Mouse (Mus musculus): ENCODE measurements around the gene Imp4. TPM values are rescaled to one million over a fixed set of nuclear protein-coding genes. Genes with fewer than 3 reads are reported as not detected.

Imp4 gene
- 52.3 and 52.9 TPM in 2 replicates for polyA plus RNA-seq (2015; fragmentation: Nextera tagmentation; extraction: Ambion mirVana)

DNA sequence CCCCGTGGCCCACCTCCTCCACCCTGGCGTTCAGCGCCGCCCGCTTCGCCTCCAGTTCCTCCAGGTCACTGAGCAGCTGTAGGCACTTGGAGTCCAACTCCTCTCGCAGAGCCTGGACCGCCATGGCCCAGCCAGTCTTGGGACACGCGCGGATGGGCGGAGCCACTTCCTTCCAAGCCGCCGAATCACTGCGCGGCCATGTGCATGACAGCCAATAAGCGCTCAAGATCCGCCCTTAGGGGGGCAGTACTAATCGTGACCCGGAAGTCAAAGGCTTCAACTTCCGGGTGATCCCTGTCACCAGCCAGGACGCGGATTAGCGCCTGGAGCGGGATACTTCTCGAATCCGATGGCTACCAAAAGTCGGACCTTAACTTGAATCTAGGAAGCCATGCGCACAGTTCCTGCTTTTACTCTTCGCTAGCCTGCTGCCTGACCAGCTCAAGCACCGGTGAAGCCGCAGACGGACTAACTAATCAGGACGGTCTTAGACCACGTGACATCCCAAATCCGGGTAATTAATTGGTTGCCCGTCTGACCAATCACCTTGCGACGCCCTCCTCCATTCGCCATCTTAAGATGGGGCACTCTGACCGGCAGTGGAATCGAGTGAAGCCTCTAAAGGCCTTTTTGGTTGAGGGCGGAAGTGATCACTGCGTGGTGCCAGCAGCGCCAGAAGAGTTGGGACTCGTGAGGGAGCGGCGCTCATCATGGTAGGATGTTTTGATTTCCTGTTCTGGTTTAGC lies at the start of gene Imp4, which contains the start of gene Ccdc115:
Gene Imp4, plus strand, starts transcription at position 637 of the 746 bp plus-strand sequence.
Gene Ccdc115, minus strand, starts transcription at position 458 of the 746 bp plus-strand sequence.
- Histone ChIP-seq H3K4me2 (replicated peaks; ENCODE audit: low read depth) (peak within 1 kb of the TSS; percentile 86), H3K4me1 (replicated peaks; ENCODE audit: control insufficient read depth, insufficient read depth) (0 out of 2 replicates have a peak, but pooled peaks cover 5% of the 10 kb centered on the region), H3K9ac (ENCODE audit: low read length) (peak within 1 kb of the TSS; percentile 70), H3K9me3 (ENCODE audit: control insufficient read depth, low read length) (no peaks in the 10 kb centered on the region), H3K4me3 (ENCODE audit: low read depth, low read length) (peak within 1 kb of the TSS; percentile 73), H3K36me3 (ENCODE audit: control insufficient read depth, insufficient read depth, low read length) (peaks cover 14% of the 10 kb centered on the region), H3K27me3 (ENCODE audit: control insufficient read depth, insufficient read depth, low read length) (no peaks in the 10 kb centered on the region), H3K27ac (replicated peaks) (peak within 1 kb of the TSS; percentile 82)
- ATAC-seq (ENCODE audit: low FRiP score, low TSS enrichment) (peak; percentile 97), DNase-seq (ENCODE audit: low spot score) (peak; percentile 98)
- TF ChIP-seq EP300 (optimal IDR thresholded peaks at IDR 0.05) (no peak), CTCF (IDR thresholded peaks at IDR 0.05; ENCODE audit: low read depth) (peak; percentile 5; the same call in 1 of the 2 replicates)
- under 1% methylated on average over 48 of the region's 48 CpGs for WGBS

- DNase-seq (ENCODE audit: low spot score) (no peak), ATAC-seq (ENCODE audit: low FRiP score, low TSS enrichment) (no peak)
- 83% methylated on average over 4 of the region's 4 CpGs for WGBS
- Histone ChIP-seq H3K27ac (replicated peaks) (no peak overlapping the region), H3K9ac (ENCODE audit: low read length) (no peak overlapping the region), H3K27me3 (ENCODE audit: control insufficient read depth, insufficient read depth, low read length) (no peaks in the 10 kb centered on the region), H3K4me1 (replicated peaks; ENCODE audit: control insufficient read depth, insufficient read depth) (no peaks in the 10 kb centered on the region), H3K4me2 (replicated peaks; ENCODE audit: low read depth) (no peak overlapping the region), H3K4me3 (ENCODE audit: low read depth, low read length) (no peak overlapping the region), H3K36me3 (ENCODE audit: control insufficient read depth, insufficient read depth, low read length) (no peaks in the 10 kb centered on the region), H3K9me3 (ENCODE audit: control insufficient read depth, low read length) (no peaks in the 10 kb centered on the region)
- TF ChIP-seq EP300 (optimal IDR thresholded peaks at IDR 0.05) (no peak), CTCF (IDR thresholded peaks at IDR 0.05; ENCODE audit: low read depth) (no peak)
Observed at GRCm38 (mm10) chr1:34396321-34396720, 43.3 kb upstream of the Imp4 start.

DNA sequence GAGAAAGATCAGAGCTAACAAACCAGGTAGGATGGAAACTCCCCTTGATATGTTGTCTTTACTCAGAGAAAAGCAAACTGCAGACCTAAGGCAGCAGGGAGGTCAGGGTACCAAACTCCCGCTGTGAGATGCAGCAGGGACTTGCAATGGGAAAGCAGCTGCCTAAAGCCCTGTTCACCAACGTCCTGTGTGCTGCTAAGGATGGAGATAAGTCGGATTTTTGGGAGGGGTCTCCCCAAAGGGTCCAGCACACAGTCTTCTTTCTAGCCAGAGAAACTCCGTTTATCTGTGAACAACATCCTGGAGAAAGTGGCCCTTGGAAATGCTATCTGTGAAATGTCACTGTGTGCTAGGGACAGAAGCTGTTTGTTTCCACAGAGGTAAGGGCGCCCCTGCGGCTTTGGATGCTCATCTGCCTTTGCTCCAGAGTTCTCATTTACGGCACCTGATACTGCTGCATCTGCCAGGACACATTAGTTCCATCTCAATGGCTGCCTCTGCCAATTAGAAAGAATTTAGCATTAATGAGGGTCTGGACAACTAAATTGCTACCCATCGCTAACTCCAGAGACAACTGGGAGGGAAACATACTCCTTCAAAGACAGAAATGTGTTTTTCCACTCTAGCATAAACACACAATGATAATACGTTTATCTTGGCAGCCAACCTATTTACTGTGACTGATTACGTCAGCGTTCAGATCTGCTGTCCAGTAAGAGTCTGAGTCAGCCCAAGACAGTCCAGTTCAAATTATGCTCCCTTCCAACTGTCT lies 40.3 kb upstream of the Imp4 start:
- no peak overlapping the region for H3K27ac ChIP-seq (replicated peaks)
- no peaks in the 10 kb centered on the region for H3K27me3 ChIP-seq (ENCODE audit: control insufficient read depth, insufficient read depth, low read length)
- DNase-seq (ENCODE audit: low spot score) (no peak), ATAC-seq (ENCODE audit: low FRiP score, low TSS enrichment) (peak; percentile 54; the same call in 1 of the 2 replicates)
- TF ChIP-seq CTCF (IDR thresholded peaks at IDR 0.05; ENCODE audit: low read depth) (no peak), EP300 (optimal IDR thresholded peaks at IDR 0.05) (no peak)
- no peak overlapping the region for H3K4me2 ChIP-seq (replicated peaks; ENCODE audit: low read depth)
- H3K4me1 ChIP-seq (replicated peaks; ENCODE audit: control insufficient read depth, insufficient read depth), result no peaks in the 10 kb centered on the region
- H3K4me3 ChIP-seq (ENCODE audit: low read depth, low read length), result no peak overlapping the region
- no peaks in the 10 kb centered on the region for H3K36me3 ChIP-seq (ENCODE audit: control insufficient read depth, insufficient read depth, low read length)
- H3K9ac ChIP-seq (ENCODE audit: low read length), result no peak overlapping the region; the same call in 1 of the 2 replicates
- 43% methylated on average over 11 of the region's 11 CpGs for WGBS
- H3K9me3 ChIP-seq (ENCODE audit: control insufficient read depth, low read length), result no peaks in the 10 kb centered on the region

- H3K27ac ChIP-seq (replicated peaks), result no peak overlapping the region
- no peak overlapping the region for H3K4me2 ChIP-seq (replicated peaks; ENCODE audit: low read depth)
- no peak overlapping the region for H3K4me3 ChIP-seq (ENCODE audit: low read depth, low read length)
- 98% methylated on average over 2 of the region's 2 CpGs for WGBS
- H3K36me3 ChIP-seq (ENCODE audit: control insufficient read depth, insufficient read depth, low read length), result no peaks in the 10 kb centered on the region; the same call in 1 of the 2 replicates
- no peaks in the 10 kb centered on the region for H3K27me3 ChIP-seq (ENCODE audit: control insufficient read depth, insufficient read depth, low read length)
- TF ChIP-seq EP300 (optimal IDR thresholded peaks at IDR 0.05) (no peak), CTCF (IDR thresholded peaks at IDR 0.05; ENCODE audit: low read depth) (no peak)
- no peak for DNase-seq (ENCODE audit: low spot score)
- no peak overlapping the region for H3K9ac ChIP-seq (ENCODE audit: low read length)
- no peaks in the 10 kb centered on the region for H3K4me1 ChIP-seq (replicated peaks; ENCODE audit: control insufficient read depth, insufficient read depth)
- H3K9me3 ChIP-seq (ENCODE audit: control insufficient read depth, low read length), result peaks cover 3% of the 10 kb centered on the region; the same call in 1 of the 2 replicates
- no peak for ATAC-seq (ENCODE audit: low FRiP score, low TSS enrichment)
Observed at GRCm38 (mm10) chr1:34428466-34428865, 11.2 kb upstream of the Imp4 start.

- 96% methylated on average over 4 of the region's 4 CpGs for WGBS
- H3K9ac ChIP-seq (ENCODE audit: low read length), result no peak overlapping the region
- no peak overlapping the region for H3K27ac ChIP-seq (replicated peaks)
- TF ChIP-seq EP300 (optimal IDR thresholded peaks at IDR 0.05) (no peak), CTCF (IDR thresholded peaks at IDR 0.05; ENCODE audit: low read depth) (no peak)
- no peak for ATAC-seq (ENCODE audit: low FRiP score, low TSS enrichment)
- no peak overlapping the region for H3K4me3 ChIP-seq (ENCODE audit: low read depth, low read length)
- H3K4me1 ChIP-seq (replicated peaks; ENCODE audit: control insufficient read depth, insufficient read depth), result no peaks in the 10 kb centered on the region
- H3K36me3 ChIP-seq (ENCODE audit: control insufficient read depth, insufficient read depth, low read length), result no peaks in the 10 kb centered on the region; the same call in 1 of the 2 replicates
- peaks cover 3% of the 10 kb centered on the region; the same call in 1 of the 2 replicates for H3K9me3 ChIP-seq (ENCODE audit: control insufficient read depth, low read length)
- no peak overlapping the region for H3K4me2 ChIP-seq (replicated peaks; ENCODE audit: low read depth)
- no peak for DNase-seq (ENCODE audit: low spot score)
- no peaks in the 10 kb centered on the region for H3K27me3 ChIP-seq (ENCODE audit: control insufficient read depth, insufficient read depth, low read length)
Observed at GRCm38 (mm10) chr1:34429281-34429680, 10.4 kb upstream of the Imp4 start.
